Mouse (Mus musculus) right cerebral cortex, postnatal 4 days (tissue): ENCODE results near the gene Pcdh7.

Experiments
- DNase-seq: peaks from one replicate; pipeline ENCODE4 v3.0.0-alpha.2; 2022

Pcdh7 gene

DNA sequence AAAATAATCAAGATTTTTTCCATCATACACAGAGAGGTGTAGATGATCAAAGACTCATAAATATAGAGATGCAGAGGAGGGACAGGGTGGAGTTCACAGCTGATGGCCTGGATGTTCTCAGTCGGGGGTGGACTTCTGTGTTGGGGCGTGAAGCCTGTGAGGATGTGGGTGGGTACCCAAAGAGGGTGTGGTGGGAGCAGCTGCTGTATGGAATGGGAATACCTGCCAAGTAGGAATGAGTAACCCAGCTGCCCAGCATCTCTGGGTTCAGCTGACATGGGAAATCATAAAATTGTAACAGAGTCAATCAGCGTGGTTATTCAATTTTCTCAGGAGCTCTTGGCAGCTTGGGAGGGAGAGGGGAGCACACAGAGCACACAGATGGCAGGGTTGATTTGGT lies 85.3 kb downstream of the Pcdh7 start:
- DNase-seq: no peak

DNA sequence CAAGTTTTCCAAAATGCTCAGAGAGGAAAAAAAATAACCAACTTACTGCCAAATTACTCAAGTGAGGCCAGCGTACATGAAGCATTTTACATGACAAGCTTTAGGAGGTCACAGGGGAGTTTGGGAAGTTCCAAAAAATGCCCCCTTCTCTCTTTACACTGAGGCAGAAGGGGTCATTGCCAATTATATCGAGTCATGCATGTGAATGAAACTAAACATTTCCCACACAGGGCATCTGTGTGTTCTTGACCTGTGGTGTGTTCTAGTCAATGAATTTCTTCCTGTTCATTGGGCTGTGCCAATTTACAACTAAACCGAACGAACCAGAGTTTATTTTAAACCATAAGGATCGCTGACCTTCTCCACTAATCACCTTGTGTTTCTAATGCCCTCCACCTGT lies 86.1 kb downstream of the Pcdh7 start:
- DNase-seq: no peak

DNA sequence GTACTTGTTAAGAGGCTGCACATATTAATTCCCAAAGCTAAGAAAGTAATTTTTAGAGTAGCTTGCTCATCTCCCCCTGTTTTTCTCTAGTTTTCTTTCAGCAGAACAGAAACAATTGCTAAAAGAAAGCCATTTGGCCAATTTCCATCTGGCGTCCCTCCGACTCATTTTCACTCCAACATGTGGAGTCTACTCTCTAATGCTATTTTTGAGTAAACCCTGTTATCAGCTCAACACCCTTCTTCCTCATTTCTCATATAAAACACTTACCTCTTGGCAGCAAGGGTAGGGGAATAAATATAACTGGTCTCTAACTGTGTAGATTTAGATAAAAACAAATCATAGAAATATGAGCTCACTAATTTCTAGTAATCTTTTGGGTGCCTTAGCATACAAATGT lies 89.6 kb downstream of the Pcdh7 start:
- DNase-seq: peak; percentile 18

DNA sequence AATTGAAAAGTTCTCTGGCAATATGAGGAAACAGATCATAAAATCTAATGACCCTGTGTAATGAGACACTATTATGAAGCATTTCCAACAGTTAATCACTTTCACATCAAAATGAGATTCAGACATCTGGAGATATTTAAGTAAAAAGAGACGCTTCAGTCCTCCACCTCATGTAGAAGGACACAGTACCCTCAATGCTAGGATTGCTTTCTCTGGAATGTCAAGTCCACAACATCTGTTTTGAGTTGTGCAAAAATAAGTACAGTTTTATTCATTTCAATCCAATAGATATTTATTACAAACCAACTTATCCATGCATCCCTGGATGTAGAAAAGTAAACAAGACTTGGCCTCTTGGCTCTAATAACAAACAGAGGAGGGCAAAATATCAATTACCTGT lies 92.9 kb downstream of the Pcdh7 start:
- DNase-seq: no peak

DNA sequence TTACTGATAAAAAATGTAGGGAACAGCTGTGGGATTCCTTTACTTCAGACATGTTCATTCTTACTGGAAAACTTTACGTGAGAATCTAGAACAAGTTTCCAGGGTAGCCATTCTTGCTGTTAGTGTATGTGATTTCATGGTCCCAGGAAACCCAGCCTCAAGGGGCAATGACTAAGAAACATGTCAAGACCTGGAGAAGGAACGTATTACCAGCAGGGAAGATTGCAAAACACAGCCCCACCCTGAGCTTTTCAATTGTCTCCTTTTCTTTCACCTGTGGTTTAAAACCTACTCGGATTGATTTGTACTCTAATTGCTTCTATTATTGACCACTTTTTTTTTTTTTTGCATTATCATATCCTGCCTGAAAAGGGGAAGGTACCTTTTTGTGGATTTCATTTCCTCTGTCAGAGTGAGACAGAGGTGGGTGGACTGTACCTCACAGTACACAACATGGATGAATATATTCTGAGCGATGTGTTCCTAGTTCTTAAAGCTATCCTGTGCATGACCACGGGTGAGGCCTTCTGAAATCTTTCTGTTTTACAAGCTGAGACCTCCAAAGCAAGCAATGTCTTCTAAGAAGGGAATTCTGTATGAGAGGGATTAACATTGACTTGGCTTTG lies 98.3 kb downstream of the Pcdh7 start:
- no peak for DNase-seq

DNA sequence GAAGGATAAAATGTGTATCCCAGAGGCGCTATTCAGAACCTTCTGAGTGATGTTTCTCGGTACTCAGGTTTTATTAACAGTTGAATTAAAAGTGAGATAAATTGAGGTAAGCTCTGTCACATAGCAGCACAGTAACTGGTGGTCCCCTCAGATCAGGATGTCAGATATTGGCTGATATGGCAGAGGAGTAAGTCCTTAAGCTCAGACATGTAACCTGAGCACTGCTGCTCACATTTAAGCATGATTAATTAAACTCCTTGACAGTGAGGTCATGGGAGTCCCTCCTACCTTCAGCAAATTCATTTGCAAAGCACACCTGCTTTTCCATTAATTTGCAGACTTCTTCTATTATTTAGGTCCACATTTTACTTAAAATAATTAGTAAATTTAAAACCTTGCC lies 102.0 kb downstream of the Pcdh7 start:
- DNase-seq: no peak

DNA sequence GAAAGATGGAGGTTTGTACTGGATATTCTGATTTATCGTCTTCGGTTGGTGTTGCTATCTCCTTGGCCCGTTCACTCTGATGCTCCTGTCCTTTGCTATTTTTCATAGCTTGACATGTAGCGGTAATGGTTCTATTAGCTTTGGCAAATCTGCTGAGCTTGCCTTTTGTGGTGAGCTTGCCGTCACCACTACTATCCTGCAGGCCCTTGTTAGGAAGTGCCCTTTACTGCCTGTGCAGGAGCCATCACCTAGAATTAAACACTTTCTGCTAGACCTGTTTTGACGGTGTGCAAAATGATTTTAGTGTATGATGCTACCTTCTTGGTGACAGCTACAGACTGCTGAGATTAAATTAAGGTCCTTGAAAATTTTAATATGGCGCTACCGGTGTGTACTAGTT lies 103.3 kb downstream of the Pcdh7 start:
- DNase-seq: no peak

DNA sequence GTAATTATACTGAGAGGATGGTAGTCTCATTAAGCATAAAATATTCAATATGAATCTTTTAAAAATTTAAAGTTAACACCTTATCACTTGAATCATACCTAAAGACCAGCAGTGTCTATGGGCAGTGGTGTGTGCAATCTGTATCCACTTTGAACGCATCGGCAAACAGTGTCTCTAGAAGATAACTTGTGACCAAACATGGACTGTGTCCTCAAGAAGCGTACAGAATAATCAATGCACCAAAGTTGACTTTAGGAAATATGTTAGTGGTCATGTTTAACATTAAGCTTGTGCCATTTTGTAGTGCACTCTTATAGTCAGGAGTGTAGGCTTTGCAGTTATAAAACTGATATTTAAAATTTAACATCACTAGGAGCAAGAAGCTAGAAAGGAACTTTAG lies 110.7 kb downstream of the Pcdh7 start:
- no peak for DNase-seq

DNA sequence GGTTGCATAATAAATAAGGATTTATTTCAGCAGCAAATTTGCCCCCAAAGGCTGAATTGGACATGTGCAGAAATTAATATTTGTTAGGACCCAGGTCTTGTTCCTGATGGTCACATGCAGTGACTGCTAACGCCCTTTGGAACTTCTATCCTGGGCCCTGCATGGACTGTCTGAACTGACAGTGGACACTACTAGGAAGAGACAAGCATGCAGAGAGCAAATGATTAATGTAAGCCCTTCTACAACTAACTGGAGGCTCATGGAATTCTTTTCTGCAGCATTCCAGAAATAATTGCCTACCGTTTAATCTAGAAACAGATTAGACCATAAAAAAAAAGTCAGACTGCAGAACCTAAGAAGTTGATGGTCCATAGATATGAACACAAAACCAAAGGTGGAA lies 119.4 kb downstream of the Pcdh7 start:
- no peak for DNase-seq

DNA sequence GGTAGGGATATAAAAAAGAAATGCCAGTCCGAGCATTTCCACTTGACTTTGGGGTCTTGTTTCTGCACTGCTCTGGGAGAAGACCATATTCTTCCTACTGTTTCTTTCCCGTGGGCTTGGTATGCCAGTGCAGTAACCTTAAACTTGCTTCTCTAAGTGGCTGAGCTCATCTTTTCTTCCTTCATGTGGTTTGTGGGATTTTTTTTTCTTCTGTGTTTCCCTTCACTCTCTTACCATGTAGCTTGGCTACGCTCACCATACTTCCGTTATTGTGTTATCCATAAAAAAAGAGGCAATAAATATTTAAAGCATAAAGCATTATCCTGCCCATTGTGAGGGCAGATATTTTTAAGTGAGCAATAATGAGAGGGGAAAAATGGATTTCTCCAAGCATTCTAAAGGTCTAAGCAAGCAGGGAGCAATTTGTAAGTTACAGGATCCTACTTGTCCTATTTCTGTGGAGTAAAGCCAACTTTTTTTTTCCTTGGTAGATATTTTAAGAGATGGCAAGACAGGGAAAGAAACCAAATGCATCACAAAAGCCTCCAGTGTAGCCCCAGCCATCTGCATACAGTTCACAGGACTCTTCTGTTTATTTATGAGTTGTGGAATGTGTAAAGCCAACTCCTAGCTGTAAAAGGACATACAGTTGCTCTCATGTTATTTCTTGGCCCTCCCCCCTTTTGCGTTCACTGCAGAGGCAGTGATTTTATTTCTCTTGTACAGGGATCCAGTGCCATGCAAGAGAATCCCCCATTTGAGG lies 123.8 kb downstream of the Pcdh7 start:
- DNase-seq: no peak

DNA sequence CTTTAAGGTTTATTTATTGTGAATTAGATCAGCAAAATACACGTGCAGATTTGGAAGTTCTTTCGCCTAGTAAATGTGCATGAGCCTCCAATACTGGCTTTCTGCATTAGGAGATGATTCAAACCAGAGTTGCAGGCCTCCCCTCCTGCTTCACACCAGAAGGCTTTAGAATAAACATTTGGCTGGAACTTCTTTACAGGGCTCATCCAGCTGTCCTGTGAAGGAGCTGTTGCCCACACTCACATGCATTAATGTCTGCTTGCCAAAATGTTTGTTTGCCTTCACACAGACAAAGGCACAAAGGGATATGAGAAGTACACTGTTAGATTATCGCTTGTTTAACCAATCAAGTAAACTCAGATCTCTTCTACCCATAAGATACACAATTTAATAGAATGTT lies 129.7 kb downstream of the Pcdh7 start:
- no peak for DNase-seq

DNA sequence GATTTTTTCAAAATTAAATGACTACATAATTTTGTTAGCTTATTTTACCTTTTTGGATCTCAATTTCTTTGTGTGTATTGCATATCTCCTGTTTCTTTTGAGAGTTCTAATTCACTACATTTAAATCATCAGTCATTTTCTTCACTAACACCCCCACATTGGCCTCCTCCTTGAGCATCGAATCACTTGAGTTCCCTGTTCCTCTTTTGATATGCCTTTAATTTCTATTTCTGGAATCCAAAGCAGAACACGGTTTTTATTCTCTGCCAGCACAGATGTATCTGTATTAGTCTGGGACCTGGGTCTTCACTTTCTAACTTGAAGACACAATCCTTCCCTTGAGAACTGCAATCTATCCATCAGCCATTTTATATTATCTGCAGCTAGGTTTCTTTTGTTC lies 132.3 kb downstream of the Pcdh7 start:
- no peak for DNase-seq

DNA sequence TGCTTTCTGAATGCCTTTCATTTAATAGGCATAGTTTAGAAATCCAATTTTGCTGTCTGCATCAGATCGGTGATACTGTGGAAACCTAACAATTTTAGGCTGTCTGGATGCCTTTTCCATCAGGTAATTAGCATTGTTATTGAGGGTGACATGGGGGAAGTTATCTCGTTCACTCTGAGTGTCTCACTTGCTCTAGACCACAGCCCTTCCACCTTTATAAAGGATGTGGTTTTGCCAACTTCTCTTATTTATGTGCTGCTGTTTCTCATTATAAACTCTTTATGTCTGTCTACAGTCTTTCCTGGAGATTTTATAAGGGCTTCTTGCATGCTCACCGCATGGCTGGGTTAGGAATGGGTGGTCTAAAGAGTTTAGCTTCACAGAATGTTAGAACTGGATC lies 139.5 kb downstream of the Pcdh7 start:
- DNase-seq: no peak

DNA sequence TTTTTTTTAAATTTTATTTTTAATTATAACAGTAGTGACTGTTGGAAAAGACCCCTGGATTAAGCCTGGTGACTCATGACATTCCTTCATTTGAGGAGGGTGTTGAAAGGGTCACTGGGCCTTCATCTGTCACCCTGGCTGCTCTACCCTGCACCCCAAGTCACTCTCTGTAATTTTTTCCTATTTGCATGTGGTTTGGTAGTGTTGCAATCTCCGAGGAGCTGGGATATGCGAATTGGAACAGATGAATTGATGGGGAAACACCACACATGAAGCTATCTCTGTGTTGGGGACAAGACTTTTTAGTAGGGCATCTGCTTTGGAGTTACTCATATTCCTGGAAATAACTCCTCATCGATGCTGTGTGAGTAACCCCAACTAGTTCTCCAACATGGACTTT lies 146.5 kb downstream of the Pcdh7 start:
- DNase-seq: no peak

DNA sequence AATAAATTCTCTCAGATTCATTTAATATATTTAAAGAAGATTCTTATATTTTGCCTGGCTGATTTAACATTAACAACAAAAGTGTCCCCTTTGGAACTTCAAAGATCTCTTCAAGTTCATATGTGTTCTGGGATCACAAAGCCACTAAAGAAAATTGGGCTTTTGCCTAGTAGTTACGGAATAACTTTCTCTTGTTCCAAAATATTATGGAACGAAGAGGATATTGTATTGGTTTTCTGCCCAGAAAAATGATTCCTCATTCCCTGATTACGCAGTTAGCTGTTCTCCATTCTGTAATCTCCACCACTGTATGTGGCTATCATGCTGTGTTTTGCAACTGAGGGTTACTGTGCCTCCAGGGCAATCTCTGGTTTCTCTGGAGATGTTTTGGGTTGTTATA lies 147.5 kb downstream of the Pcdh7 start:
- no peak for DNase-seq

DNA sequence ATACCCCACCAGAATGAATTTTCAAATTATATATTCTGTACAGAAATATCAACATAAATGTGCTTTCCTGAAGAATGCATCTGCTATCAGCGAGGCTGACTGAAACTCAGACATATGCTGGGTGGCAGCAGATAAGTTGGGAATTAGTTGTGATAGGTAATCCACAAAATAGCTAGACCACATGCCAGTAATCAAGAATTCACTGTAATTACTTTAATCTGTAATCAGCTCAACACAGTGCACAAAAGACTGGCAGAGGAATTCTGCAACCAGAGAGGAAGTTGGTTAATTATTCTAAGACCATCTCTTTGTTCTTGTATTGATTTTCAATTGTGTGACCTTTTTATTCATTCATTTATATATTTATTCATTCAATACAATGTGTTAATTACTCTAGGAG lies 148.3 kb downstream of the Pcdh7 start:
- no peak for DNase-seq

DNA sequence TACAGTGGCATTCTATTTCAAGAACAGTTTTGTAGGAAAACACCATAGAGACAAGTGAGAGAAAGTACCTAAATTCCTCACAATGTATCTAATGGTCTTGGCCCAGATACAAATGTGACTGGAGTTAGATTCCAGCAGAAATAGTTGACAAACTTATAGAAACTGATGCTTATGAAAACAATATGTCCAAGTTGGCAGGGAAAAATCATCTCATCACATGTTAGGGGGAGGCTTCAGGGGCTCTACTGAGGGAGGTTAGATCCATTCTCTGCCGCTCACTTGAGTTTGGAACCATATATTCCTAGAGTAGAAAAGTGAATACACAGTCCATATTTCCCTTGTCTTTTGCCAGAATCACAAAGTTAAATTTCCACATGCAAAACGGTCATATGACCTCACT lies 150.1 kb downstream of the Pcdh7 start:
- DNase-seq: no peak

DNA sequence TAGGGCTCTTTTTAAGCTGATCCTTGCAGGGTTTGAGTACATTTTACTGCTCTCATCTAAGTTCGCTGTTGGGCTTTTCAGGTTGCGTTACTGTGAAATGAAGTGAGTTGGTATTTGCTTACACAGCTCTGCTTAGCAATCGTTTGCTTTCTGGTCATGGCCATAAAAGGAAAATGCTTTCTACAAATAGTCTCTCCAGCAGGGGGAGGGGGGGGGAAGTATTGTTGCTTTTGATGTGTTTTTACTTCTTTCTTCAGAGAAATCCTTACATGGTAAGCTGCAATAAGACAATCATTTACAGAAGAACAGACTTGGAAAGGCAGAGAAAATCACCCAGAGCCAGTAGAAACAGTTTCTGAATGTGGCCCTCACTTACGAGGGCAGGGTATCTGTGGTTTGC lies 150.9 kb downstream of the Pcdh7 start:
- no peak for DNase-seq

DNA sequence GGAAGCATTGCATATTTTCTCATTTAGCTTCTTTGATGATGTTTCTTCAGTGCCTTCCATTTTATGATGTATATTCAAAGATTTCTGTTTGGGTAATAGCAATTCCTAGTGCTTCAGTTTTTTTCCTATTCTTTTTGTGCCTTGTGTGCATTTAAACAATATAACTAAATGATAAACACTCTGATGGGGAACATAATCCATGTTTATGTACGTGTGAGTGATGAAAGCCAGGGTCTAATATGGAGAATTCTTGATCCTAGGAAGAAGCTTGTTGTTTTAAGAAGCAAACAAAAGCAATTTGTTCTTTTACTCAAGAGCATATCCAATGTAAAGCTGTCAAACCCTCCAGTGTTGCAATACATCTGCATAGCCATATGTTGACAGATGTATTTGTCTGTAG lies 153.0 kb downstream of the Pcdh7 start:
- DNase-seq: no peak

DNA sequence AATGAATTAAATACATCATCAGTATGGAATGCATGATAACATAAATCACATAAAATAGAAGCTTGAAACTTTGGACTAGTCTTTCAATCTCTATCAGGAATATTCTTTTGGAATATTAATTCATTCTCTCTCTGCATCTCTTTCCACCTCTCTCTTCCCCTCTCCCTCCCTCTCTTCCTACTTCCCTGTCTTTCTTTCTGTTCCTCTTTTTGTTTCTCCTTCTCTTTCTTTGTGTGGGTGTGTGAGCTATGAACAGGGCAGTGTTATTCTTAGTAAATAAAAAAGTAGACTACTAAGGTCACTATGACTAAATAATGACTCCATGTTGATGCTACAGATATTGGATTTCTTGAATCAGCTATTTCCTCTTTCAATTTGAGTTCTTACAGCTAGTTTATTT lies 167.2 kb downstream of the Pcdh7 start:
- DNase-seq: no peak

DNA sequence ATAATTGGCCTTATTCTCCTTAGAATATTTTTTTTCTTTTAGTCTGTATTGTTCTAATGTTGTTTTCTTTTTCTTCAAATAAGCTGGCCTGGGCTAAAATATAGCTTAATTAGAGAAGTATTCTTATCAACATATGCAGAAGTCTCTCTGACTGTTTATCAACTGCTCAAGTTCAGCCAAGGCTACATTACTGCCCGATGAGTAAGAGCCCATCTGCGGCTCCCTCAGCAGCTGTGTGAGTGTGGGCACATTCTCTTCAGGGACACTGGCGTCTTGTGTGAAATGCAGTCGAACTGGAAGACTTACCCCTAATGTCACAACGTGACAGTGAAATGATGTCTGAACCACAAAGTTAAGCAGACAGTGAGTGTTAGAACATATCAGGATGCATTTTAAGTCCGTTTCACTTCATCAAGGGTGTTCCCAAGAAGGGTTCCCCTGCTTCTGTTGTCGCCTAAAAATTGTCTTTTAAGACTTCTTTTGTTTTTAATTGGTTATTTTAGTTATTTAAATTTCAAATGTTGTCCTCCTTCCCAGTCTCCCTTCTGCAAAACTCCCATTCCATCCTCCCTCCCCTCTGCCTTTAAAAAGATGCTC lies 181.3 kb downstream of the Pcdh7 start:
- DNase-seq: no peak

DNA sequence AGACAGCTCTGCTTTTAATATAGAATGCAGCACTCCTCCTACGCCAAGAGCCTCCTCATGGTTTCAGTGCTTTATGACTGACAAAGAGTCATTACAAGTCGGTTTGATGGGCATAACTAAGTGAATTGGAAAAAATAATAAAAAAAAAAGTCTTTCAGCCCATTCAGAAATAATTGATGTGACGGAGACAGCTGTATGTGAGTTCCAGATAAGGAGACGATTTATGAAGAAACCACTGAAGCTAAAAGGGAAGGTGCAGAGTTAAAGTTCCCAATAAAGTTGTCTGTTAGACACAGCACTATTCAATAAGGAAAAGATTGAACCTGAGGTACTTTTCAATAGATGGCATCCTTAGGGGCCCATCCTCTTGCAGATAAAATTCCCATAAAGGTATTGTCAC lies 189.5 kb downstream of the Pcdh7 start:
- DNase-seq: no peak

DNA sequence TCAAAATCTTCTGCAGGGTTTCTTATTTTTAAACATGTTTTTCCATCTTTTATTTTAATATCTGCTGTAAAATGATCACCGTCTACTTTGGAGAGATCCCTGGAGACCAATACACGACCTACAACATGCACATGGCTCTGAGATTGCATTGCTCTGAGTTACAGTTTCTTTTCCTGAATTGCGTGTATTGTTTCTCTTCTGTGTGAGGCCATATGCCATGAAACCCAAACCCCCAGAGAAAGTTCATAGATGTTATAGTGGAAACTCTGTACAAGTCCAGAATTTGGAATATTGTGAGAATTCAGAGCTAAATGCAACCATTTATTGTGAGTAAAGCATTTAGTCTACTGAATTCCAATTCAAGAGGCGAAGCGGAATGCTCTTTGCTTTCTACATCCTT lies 203.4 kb downstream of the Pcdh7 start:
- no peak for DNase-seq

DNA sequence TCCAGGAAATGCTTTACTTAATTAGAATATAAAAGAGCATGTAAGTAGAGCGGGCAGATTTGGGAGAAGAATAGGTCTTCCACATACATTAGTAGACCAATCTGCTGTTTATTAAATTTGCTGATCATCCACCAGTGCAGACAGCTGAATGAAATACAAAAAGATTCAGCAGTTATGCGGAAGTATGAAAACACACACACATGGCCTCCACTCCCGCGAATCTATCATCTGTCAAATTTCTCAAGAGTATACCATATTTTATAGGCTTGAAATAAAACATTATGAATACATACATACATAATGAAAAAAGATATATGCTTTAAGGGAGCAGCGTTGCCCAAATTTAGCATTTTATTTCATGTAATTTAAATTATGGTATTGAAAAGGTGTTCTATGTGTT lies 213.6 kb downstream of the Pcdh7 start:
- DNase-seq: no peak

DNA sequence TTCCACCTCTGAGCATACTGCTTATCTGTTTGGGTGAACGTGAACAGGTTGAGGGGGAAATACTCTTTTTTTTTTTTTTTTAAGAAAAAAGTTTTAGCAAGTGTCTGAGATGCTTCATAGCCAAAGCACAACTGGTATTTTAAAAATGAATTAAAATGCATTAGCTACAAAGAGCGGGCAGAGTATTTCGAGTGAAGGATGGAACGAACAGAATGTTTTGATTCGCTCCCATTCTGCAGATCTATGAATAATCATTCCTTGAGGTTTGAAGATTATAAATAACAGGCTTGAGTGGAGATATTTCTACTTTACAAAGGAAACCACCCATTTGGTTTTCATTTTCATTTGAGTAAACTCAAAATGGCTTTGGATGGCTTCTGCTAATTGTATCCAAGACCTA lies 214.0 kb downstream of the Pcdh7 start:
- DNase-seq: no peak
